ENCODE assay signal across 8 mouse cellular contexts in the genomic region with DNA sequence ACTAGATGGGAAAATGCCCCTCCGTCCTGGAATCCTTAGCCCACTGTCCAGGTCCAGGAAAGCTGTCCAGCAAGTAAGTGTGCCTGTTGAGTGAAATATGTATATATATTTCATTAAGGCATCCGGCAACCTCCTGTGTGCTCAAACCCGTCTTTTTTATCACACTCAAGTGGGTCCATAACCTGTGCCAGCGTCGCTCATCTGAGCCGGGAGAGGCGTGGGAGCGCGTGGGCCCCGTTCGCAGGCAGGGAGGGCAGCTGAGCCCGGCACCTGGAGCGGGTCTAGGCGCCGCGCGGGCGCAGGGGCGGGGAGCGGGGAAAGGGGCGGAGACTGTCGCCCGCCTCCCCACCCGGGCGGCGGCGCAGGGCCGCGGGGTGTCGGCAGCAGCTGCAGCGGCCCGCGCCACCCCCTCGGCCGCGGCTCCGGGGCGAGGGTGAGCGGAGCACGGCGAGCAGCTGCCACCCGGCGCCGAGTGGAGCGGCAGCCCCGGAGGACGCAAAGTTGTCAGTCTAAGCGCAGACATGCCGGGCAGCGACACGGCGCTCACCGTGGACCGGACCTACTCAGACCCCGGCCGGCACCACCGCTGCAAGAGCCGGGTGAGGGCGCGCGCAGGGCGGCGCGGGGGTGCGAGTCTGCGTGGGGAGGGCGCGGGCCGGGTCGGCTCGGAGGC.
DNase-seq lines count a peak whose midpoint lies in the region; ATAC-seq and TF ChIP-seq lines count a peak whose summit lies in the region.

No protein-coding gene starts in this region.

- peaks cover 49% of the 10 kb centered on the region for H3K79me2 ChIP-seq in C2C12 (ENCODE audit: control insufficient read depth, insufficient read depth)

- no peaks in the 10 kb centered on the region for H3K27me3 ChIP-seq in C2C12 (ENCODE audit: control insufficient read depth, insufficient read depth, insufficient read length)
- peaks cover 80% of the 10 kb centered on the region for H3K27me3 ChIP-seq in forebrain, embryonic 10.5 days (ENCODE audit: poor library complexity, severe bottlenecking)
- H3K27me3 ChIP-seq in heart, embryonic 15.5 days: no peaks in the 10 kb centered on the region; the same call in 1 of the 2 replicates
- peaks cover 69% of the 10 kb centered on the region for H3K27me3 ChIP-seq in liver, embryonic 13.5 days
- H3K27me3 ChIP-seq in neural tube, embryonic 12.5 days (replicated peaks): peaks cover 17% of the 10 kb centered on the region
- no peaks in the 10 kb centered on the region for H3K27me3 ChIP-seq in stomach, postnatal 0 days (ENCODE audit: control insufficient read depth, insufficient read depth, low read length)

- peak overlapping the region; percentile 56 for H3K4me3 ChIP-seq in C2C12 (ENCODE audit: insufficient read depth, poor library complexity, severe bottlenecking)
- H3K4me3 ChIP-seq in forebrain, embryonic 10.5 days: peak overlapping the region; percentile 84
- H3K4me3 ChIP-seq in heart, embryonic 15.5 days: peak overlapping the region; percentile 76
- peak overlapping the region; percentile 69 for H3K4me3 ChIP-seq in liver, embryonic 13.5 days (replicated peaks)
- H3K4me3 ChIP-seq in neural tube, embryonic 12.5 days: peak overlapping the region; percentile 72
- peak overlapping the region; percentile 85 for H3K4me3 ChIP-seq in stomach, postnatal 0 days (ENCODE audit: low read depth, low read length)

- no peaks in the 10 kb centered on the region for H3K9me3 ChIP-seq in forebrain, embryonic 10.5 days
- no peaks in the 10 kb centered on the region for H3K9me3 ChIP-seq in heart, embryonic 15.5 days (replicated peaks)
- no peaks in the 10 kb centered on the region for H3K9me3 ChIP-seq in liver, embryonic 13.5 days (replicated peaks)
- H3K9me3 ChIP-seq in neural tube, embryonic 12.5 days: no peaks in the 10 kb centered on the region
- H3K9me3 ChIP-seq in stomach, postnatal 0 days (ENCODE audit: control insufficient read depth, low read length): no peaks in the 10 kb centered on the region

- TF ChIP-seq EP300 in stomach, postnatal 0 days (optimal IDR thresholded peaks at IDR 0.05): no peak

- TF ChIP-seq CTCF in C2C12 (IDR thresholded peaks at IDR 0.05; ENCODE audit: control insufficient read depth, insufficient read depth, insufficient read length): no peak
- TF ChIP-seq CTCF in stomach, postnatal 0 days (IDR thresholded peaks at IDR 0.05; ENCODE audit: low read depth): no peak

- peak; percentile 81 to 88 for DNase-seq in adrenal gland, postnatal 36 days
- DNase-seq in forebrain, embryonic 10.5 days (ENCODE audit: extremely low spot score, low spot score): peak; percentile 30
- DNase-seq in kidney, postnatal 10 days: peak; percentile 81
- peak; percentile 51 for DNase-seq in liver, embryonic 13.5 days
- peak; percentile 84 for DNase-seq in stomach, postnatal 0 days (ENCODE audit: low spot score)

- peak overlapping the region; percentile 90 for H3ac ChIP-seq in C2C12 (ENCODE audit: control insufficient read depth, insufficient read length, low read depth)

- H3K27ac ChIP-seq in forebrain, embryonic 10.5 days: peak overlapping the region; percentile 85
- peak overlapping the region; percentile 69 for H3K27ac ChIP-seq in heart, embryonic 15.5 days
- no peak overlapping the region; the same call in 1 of the 2 replicates for H3K27ac ChIP-seq in liver, embryonic 13.5 days
- H3K27ac ChIP-seq in neural tube, embryonic 12.5 days: peak overlapping the region; percentile 62
- H3K27ac ChIP-seq in stomach, postnatal 0 days (replicated peaks): peak overlapping the region; percentile 91

- H3K4me1 ChIP-seq in forebrain, embryonic 10.5 days: peaks cover 39% of the 10 kb centered on the region
- peaks cover 23% of the 10 kb centered on the region for H3K4me1 ChIP-seq in heart, embryonic 15.5 days (replicated peaks)
- H3K4me1 ChIP-seq in liver, embryonic 13.5 days (replicated peaks): peaks cover 30% of the 10 kb centered on the region
- H3K4me1 ChIP-seq in neural tube, embryonic 12.5 days: peaks cover 25% of the 10 kb centered on the region
- H3K4me1 ChIP-seq in stomach, postnatal 0 days (replicated peaks; ENCODE audit: control insufficient read depth, insufficient read depth): no peaks in the 10 kb centered on the region

- peaks cover 34% of the 10 kb centered on the region for H3K79me3 ChIP-seq in C2C12 (ENCODE audit: low read depth)

- ATAC-seq in heart, embryonic 15.5 days (replicated peaks; ENCODE audit: insufficient number of reproducible peaks, insufficient read depth, low FRiP score, low read depth): peak; percentile 87
- peak; percentile 81 for ATAC-seq in liver, embryonic 13.5 days (ENCODE audit: low read depth)
- peak; percentile 91 for ATAC-seq in neural tube, embryonic 12.5 days (ENCODE audit: low FRiP score, low read depth)
- ATAC-seq in stomach, postnatal 0 days (ENCODE audit: low FRiP score, low TSS enrichment): peak; percentile 89

- peak overlapping the region; percentile 80 for H3K9ac ChIP-seq in heart, embryonic 15.5 days
- H3K9ac ChIP-seq in liver, embryonic 13.5 days: peak overlapping the region; percentile 69
- peak overlapping the region; percentile 84 for H3K9ac ChIP-seq in neural tube, embryonic 12.5 days
- peak overlapping the region; percentile 84 for H3K9ac ChIP-seq in stomach, postnatal 0 days (ENCODE audit: low read length)

- peak overlapping the region; percentile 80 for H3K4me2 ChIP-seq in heart, embryonic 15.5 days
- peak overlapping the region; percentile 90 for H3K4me2 ChIP-seq in liver, embryonic 13.5 days
- H3K4me2 ChIP-seq in neural tube, embryonic 12.5 days (replicated peaks): peak overlapping the region; percentile 93
- H3K4me2 ChIP-seq in stomach, postnatal 0 days (replicated peaks; ENCODE audit: low read depth): peak overlapping the region; percentile 88

- WGBS in forebrain, embryonic 10.5 days: under 1% methylated on average over 71 of the region's 71 CpGs
- WGBS in heart, embryonic 15.5 days: under 1% methylated on average over 71 of the region's 71 CpGs
- under 1% methylated on average over 70 of the region's 71 CpGs for WGBS in liver, embryonic 13.5 days (ENCODE audit: insufficient replicate concordance)
- under 1% methylated on average over 71 of the region's 71 CpGs for WGBS in neural tube, embryonic 12.5 days
- under 1% methylated on average over 48 of the region's 71 CpGs for WGBS in stomach, postnatal 0 days

- no peaks in the 10 kb centered on the region for H3K36me3 ChIP-seq in C2C12 (ENCODE audit: control insufficient read depth, insufficient read depth)
- H3K36me3 ChIP-seq in forebrain, embryonic 10.5 days (replicated peaks): no peaks in the 10 kb centered on the region
- H3K36me3 ChIP-seq in heart, embryonic 15.5 days: no peaks in the 10 kb centered on the region
- H3K36me3 ChIP-seq in liver, embryonic 13.5 days: no peaks in the 10 kb centered on the region
- no peaks in the 10 kb centered on the region for H3K36me3 ChIP-seq in neural tube, embryonic 12.5 days
- no peaks in the 10 kb centered on the region for H3K36me3 ChIP-seq in stomach, postnatal 0 days (ENCODE audit: control insufficient read depth, insufficient read depth, low read length)

TF ChIP-seq in C2C12, 6 proteins besides CTCF, POLR2A, EP300 and RAD21:
- no peak for TF ChIP-seq USF1 (IDR thresholded peaks at IDR 0.05; ENCODE audit: low read depth)
- no peak for TF ChIP-seq FOSL1 (IDR thresholded peaks at IDR 0.05; ENCODE audit: insufficient read depth, low read length, poor library complexity, severe bottlenecking)
- no peak for TF ChIP-seq MYOD1 (IDR thresholded peaks at IDR 0.05; ENCODE audit: control insufficient read depth, insufficient read length, low read depth)
- no peak for TF ChIP-seq CEBPB (IDR thresholded peaks at IDR 0.05; ENCODE audit: low read depth)

Comparison
In these comparisons a context has a peak if more than half of its experiments do, and no peak if none do; other contexts are left out.
1. DNase-seq: peak in every context shown above with its lines; median percentile 84 in adrenal gland, postnatal 36 days; 84 in stomach, postnatal 0 days; 81 in kidney, postnatal 10 days; 51 in liver, embryonic 13.5 days; 30 in forebrain, embryonic 10.5 days.